Mouse (Mus musculus): Measurements from ENCODE around the gene Dop1a. TPM values are rescaled to one million over a fixed set of nuclear protein-coding genes. Genes with fewer than 3 reads are reported as not detected.
"Not testable (repeated sequence)": the region's sequence is repeated elsewhere in the genome, so short reads cannot be mapped to it uniquely, and the experiment has no call there.

The Dop1a gene
- total RNA-seq, 2 experiments from 2014 or later = 51.3 to 58.1 TPM

GRCm38 (mm10) chr9:86571540-86572135, 104.7 kb downstream of the Dop1a start, which contains the start of the genes Pgm3 and Rwdd2a:
Gene Pgm3 (minus strand): TSS chr9:86571842.
Gene Rwdd2a (plus strand): TSS chr9:86571991.
- DNase-seq (ENCODE audit: low spot score in 2 of 2) = peak; percentile 96 to 97
- intact Hi-C loops (cut with DNase I) = loop anchor here (2.0 kb wide), 1 partner anchor 105 kb away; the partner anchor contains the start of gene Dop1a

DNA sequence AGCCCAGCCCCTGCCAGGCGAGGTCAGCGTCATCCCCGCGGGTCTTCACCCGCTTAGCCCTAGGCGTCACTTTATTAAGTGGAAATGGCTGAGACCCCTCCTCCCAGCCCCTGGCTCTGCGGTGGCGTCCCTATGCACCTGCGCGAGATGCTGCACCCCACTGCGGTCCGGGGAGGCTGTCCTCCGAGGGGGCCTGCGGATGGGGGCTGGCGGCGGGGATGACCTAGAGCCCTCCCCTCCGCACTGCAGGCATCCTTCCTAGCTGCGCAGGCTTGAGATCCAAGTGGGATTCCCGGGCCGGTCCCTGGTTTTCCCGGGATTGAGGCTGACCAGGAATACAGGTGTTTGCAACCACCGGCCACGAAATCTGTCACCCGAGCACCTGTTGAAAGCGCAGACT, 105.2 kb downstream of the Dop1a start:
- intact Hi-C loops (cut with DNase I) = loop anchor here (2.0 kb wide), 1 partner anchor 105 kb away; the partner anchor contains the start of gene Dop1a
- no peak for DNase-seq (ENCODE audit: low spot score in 2 of 2)

GRCm38 (mm10) chr9:86572636-86573291, 105.8 kb downstream of the Dop1a start:
- peak; percentile 82 to 88 for DNase-seq (ENCODE audit: low spot score in 2 of 2)
- intact Hi-C loops (cut with DNase I) = loop anchor here (2.0 kb wide), 1 partner anchor 106 kb away; the partner anchor contains the start of gene Dop1a

DNA sequence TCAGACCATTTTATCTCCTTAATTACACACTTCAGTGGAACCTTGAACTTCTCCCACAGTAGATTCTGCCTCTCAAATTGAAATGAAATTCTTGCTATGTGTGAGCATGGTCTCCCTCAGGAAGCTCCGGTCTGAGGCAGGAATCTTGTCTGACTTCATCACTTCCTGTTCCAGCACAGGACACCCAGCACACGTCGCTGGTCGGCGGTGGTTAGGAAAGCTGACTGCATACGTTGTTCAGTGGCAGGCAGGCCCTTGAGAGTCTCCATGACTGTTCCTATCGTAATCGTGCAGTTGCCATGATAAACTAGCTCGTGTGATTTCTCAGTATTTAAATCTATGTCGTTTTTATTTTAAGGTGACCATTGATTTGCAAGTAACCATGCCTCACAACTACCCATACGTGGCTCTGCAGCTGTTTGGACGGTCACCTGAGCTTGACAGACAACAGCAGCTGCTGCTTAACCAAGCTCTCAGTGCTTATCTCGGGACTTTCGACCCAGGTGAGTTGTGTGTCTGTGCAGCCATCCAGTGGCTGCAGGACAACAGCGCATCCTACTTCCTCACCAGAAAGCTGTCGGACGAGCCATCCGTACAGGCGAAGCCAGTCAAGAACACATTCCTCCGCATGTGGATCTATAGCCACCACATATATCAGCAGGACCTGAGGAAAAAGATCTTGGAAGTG, 106.8 kb downstream of the Dop1a start:
- intact Hi-C loops (cut with DNase I) = loop anchor here (2.0 kb wide), 1 partner anchor 107 kb away; the partner anchor contains the start of gene Dop1a
- no peak for DNase-seq (ENCODE audit: low spot score in 2 of 2)

DNA sequence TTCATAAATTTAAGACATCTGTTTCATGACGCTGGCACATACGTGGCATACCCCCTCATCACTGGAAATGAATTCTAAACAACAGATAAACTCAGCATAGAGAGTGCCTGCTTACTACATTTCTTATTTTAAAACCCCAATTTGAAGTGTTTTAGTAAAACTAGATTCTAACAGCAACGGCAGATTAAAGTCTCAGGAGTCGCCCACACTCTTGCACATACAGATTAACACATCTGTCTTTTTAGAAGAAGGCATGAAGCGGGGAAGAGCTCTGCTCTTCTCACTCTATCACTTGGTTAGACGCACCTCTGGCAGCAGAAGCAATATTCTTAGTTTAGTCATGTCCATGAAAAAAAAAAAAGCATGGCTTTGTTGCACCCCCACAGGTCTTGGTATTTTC, 108.2 kb downstream of the Dop1a start:
- DNase-seq (ENCODE audit: low spot score in 2 of 2) = peak in 1 of 2 experiments; percentile 53
- intact Hi-C loops (cut with DNase I) = no loop called here

DNA sequence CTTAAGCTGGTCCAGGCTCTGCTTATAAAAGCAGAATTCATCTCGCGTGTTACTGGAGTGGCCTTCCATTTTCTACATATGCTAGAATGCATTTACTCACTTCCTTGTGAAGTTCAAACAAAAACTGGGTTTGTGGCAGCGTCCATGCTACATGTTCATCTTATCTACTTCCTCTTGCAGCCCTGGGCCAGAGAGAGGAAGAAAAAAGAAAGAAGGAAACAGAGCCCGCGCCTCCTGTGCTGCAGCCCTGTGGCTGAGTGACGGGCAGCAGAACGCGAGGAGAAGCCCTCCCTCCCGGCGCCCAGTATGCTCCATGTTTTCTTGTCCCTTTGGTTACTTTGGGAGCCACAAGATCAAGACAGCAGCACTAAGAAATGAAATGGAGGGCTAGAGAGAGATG, 112.7 kb downstream of the Dop1a start:
- intact Hi-C loops (cut with DNase I) = no loop called here
- DNase-seq (ENCODE audit: low spot score in 2 of 2) = no peak

DNA sequence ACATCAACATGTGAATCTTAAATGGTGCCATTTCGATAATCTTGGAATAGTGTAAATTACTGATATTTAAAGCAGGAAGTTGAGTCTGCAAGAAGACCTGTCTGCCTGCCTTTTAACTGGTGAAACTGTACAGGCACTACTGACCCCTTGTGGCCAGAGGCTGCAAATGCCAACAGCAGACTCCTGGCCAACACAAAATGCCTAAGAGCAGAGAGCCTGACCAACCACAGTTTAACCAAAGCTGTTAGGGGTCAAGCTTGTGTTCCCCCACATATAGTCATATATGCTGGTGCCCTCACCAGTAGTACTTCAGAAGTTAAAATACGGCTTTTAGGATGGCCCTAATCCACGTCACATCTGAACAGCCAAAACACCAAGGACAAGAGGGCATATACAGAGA, 116.8 kb downstream of the Dop1a start:
- peak; percentile 67 to 81 for DNase-seq (ENCODE audit: low spot score in 2 of 2)
- intact Hi-C loops (cut with DNase I) = no loop called here

- intact Hi-C loops (cut with DNase I) = no loop called here
- no peak for DNase-seq (ENCODE audit: low spot score in 2 of 2)
Measured at GRCm38 (mm10) chr9:86587019-86587795, 120.3 kb downstream of the Dop1a start.

DNA sequence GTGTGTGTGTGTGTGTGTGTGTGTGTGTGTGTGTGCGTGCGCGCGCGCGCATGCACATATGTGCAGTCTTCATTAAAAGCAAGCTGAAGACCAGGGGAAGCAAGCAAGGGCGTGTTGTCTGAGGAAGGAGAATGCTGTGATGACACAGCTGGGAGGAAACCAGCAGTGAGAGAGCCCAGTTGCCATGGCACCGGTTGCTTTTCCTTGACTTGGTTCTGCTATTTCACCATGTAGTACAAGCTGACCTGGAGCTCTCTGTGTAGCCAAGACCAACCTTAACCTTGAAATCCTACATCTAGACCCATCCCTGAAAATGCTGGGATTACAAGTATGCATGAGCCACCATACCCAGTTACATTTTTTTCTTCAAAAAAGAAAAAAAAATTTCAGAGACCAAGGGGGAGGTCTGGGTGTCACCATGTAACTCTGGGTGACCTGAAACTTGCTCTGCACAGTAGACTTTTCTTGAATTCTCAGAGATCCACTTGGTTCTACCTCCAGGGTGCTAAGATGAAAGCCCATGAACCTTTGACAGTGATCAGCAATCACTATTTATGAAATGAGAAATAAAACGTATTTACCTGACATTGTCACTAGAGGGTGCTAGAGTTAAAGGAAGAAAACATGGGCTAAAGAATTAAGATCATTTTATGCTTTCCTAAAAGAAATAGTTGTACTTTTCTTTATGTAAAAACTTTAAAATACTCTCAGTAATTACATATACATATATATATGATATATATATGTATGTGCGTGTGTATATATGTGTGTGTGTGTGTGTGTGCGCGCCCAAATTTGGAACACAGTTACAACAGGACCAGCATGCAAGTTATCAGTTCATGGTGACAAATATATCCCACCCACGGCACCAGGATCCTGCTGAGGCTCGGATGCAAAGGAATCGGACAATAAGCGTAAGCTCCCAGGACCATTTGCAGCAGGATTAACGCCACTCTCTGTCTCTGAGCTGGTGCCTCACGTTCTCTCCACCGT, 126.0 kb downstream of the Dop1a start:
- intact Hi-C loops (cut with DNase I) = loop anchor here (1.0 to 10.0 kb wide), 4 partner anchors 153 to 652 kb away; partner anchors contain the start of gene Cyb5r4
- DNase-seq (ENCODE audit: low spot score in 2 of 2) = peak; percentile 67 to 79

DNA sequence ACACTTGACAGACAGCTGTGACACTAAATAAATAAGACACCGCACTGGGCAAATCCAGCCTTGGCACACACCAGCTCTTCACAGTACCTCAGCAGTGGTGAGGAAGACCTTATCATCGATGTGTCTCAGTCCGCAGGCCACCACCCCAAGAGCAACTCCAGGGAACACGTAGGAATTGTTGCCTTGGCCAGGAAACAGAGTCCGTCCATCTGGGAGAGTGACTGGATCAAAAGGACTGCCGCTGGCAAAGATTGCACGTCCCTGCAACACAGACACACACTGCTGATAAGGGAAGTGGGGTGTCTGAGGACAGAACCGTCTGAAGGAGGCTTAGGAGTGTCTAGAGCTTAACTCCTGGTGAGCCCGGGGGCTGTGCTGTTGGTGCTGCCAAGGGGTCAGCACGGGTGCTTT, 127.4 kb downstream of the Dop1a start:
- intact Hi-C loops (cut with DNase I) = loop anchor here (5.0 to 10.0 kb wide), 3 partner anchors 208 to 650 kb away; partner anchors contain the start of gene Cyb5r4
- DNase-seq (ENCODE audit: low spot score in 2 of 2) = not testable (repeated sequence)

DNA sequence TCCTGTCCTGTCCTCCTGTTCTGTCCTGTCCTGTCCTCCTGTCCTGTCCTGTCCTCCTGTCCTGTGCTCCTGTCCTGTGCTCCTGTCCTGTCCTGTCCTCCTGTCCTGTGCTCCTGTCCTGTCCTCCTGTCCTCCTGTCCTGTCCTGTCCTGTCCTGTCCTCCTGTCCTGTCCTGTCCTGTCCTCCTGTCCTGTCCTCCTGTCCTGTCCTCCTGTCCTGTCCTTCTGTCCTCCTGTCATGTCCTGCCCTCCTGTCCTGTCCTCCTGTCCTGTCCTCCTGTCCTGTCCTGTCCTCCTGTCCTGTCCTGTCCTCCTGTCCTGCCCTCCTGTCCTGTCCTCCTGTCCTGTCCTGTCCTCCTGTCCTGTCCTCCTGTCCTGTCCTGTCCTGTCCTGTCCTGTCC, 130.0 kb downstream of the Dop1a start:
- intact Hi-C loops (cut with DNase I) = loop anchor here (10.0 kb wide), 2 partner anchors 428 to 648 kb away; partner anchors contain the start of gene Cyb5r4

GRCm38 (mm10) chr9:86599723-86600303, 132.9 kb downstream of the Dop1a start:
- intact Hi-C loops (cut with DNase I) = loop anchor here (10.0 kb wide), 2 partner anchors 425 to 645 kb away; partner anchors contain the start of gene Cyb5r4
- no peak for DNase-seq (ENCODE audit: low spot score in 2 of 2)

More for the DNA sequence above, 130.0 kb downstream of the Dop1a start:
- DNase-seq (ENCODE audit: low spot score in 2 of 2) = not testable (repeated sequence)

Other genes starting within 250 kb of the Dop1a start
- 1 to 10 TPM; 3.8 to 4.5 TPM for gene Ube2cbp, start 2.2 kb upstream of the Dop1a start, total RNA-seq (2021)
- gene Pgm3, start 104.7 kb downstream of the Dop1a start, total RNA-seq (2021) = 10 to 100 TPM; 16.3 to 18.7 TPM
- gene Rwdd2a, start 104.8 kb downstream of the Dop1a start, total RNA-seq (2021) = 10 to 100 TPM; 35.3 to 35.6 TPM
- 10 to 100 TPM; 54.6 to 58.3 TPM for gene Me1, start 228.8 kb downstream of the Dop1a start, total RNA-seq (2021)

Data from left cerebral cortex, postnatal 14 days (tissue).